ENCODE assay signal across 8 mouse cellular contexts in the genomic region with DNA sequence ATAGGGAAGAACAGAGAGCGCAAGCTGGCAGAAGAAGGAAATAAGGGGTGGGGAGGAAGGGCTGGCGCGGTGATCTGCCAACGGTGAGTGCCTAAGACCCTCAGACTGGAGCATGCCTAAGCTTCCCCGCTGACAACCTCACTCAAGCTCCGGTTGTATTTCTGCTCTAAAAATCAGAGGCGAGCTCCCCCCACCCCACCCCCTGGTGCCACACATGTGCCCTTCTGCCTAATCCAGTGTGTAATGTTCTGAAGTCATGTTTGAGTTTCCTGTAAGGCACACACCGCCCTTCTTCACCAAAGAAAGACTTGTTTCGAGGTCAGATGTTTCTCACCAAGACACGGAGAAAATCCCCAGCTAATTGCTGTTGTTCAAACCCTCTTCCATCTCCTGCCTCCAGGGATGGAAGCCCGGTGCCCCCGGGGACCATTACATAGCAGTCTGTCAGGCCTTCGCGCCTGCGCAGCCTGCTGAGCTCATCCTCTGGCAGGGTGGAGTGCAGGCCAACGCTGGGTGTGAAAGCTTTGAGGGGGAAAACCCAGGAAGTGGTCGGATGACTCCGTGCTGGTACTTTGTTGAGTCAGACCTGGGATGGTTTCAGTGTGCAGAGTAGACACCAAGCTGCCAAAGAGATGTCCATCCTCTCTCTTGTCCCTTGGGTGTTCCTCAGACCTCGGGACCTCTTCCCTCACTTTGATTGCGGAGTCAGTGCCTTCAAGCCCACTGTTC.
DNase-seq lines count a peak whose midpoint lies in the region; ATAC-seq lines count a peak whose summit lies in the region.

No protein-coding gene starts in this region.

- no peaks in the 10 kb centered on the region for H3K9me3 ChIP-seq in neural tube, embryonic 12.5 days
- H3K9me3 ChIP-seq in neural tube, embryonic 15.5 days (replicated peaks), result no peaks in the 10 kb centered on the region
- H3K9me3 ChIP-seq in erythroblast, embryonic 14.5 days (ENCODE audit: control insufficient read depth, low read length), result 0 out of 2 replicates have a peak, but pooled peaks cover 2% of the 10 kb centered on the region
- H3K9me3 ChIP-seq in forebrain, embryonic 16.5 days (ENCODE audit: control insufficient read depth, low read length), result no peaks in the 10 kb centered on the region

- H3K9ac ChIP-seq in neural tube, embryonic 12.5 days, result no peak overlapping the region
- no peak overlapping the region for H3K9ac ChIP-seq in neural tube, embryonic 15.5 days (replicated peaks)
- no peak overlapping the region for H3K9ac ChIP-seq in forebrain, embryonic 16.5 days (replicated peaks; ENCODE audit: low read depth, low read length)

- 69% methylated on average over 20 of the region's 20 CpGs for WGBS in neural tube, embryonic 12.5 days
- 65% methylated on average over 20 of the region's 20 CpGs for WGBS in neural tube, embryonic 15.5 days
- 71% methylated on average over 20 of the region's 20 CpGs for WGBS in forebrain, embryonic 16.5 days

- peak; percentile 23 for DNase-seq in mesoderm, embryonic 11.5 days (ENCODE audit: low read depth, low spot score)
- DNase-seq in left cerebral cortex, adult 18-20 months (ENCODE audit: low spot score in 2 of 2), result no peak
- no peak for DNase-seq in layer of hippocampus, postnatal 14 days (ENCODE audit: low spot score in 2 of 2)

- ATAC-seq in neural tube, embryonic 12.5 days (ENCODE audit: low FRiP score, low read depth), result 0 out of 2 replicates have a peak, but pooled peaks have one; percentile 41
- ATAC-seq in neural tube, embryonic 15.5 days (ENCODE audit: low FRiP score), result no peak
- peak; percentile 64 to 71 for ATAC-seq in hematopoietic stem cell, adult 5-6 weeks (replicated peaks in 1 of 2; ENCODE audit: insufficient read depth in 1 of 2, low FRiP score in 2 of 2, low TSS enrichment in 1 of 2, low read depth in 1 of 2, poor library complexity in 2 of 2, severe bottlenecking in 2 of 2)
- no peak for ATAC-seq in forebrain, embryonic 16.5 days

- H3K27me3 ChIP-seq in neural tube, embryonic 12.5 days (replicated peaks), result no peaks in the 10 kb centered on the region
- H3K27me3 ChIP-seq in neural tube, embryonic 15.5 days (replicated peaks), result 0 out of 2 replicates have a peak, but pooled peaks cover 3% of the 10 kb centered on the region
- H3K27me3 ChIP-seq in erythroblast, embryonic 14.5 days (ENCODE audit: control insufficient read depth), result peaks cover 21% of the 10 kb centered on the region
- no peaks in the 10 kb centered on the region for H3K27me3 ChIP-seq in forebrain, embryonic 16.5 days (replicated peaks; ENCODE audit: control insufficient read depth, insufficient read depth, low read length)

- H3K27ac ChIP-seq in neural tube, embryonic 12.5 days, result no peak overlapping the region
- H3K27ac ChIP-seq in neural tube, embryonic 15.5 days (replicated peaks), result no peak overlapping the region
- no peak overlapping the region for H3K27ac ChIP-seq in forebrain, embryonic 16.5 days (ENCODE audit: low read length)

- peaks cover 15% of the 10 kb centered on the region for H3K4me1 ChIP-seq in neural tube, embryonic 12.5 days
- peaks cover 13% of the 10 kb centered on the region; the same call in 1 of the 2 replicates for H3K4me1 ChIP-seq in neural tube, embryonic 15.5 days
- H3K4me1 ChIP-seq in erythroblast, embryonic 14.5 days (ENCODE audit: control insufficient read depth), result peaks cover 55% of the 10 kb centered on the region
- H3K4me1 ChIP-seq in forebrain, embryonic 16.5 days (replicated peaks; ENCODE audit: control insufficient read depth, insufficient read depth, low read length), result no peaks in the 10 kb centered on the region

- no peaks in the 10 kb centered on the region for H3K36me3 ChIP-seq in neural tube, embryonic 12.5 days
- no peaks in the 10 kb centered on the region for H3K36me3 ChIP-seq in neural tube, embryonic 15.5 days
- no peaks in the 10 kb centered on the region for H3K36me3 ChIP-seq in erythroblast, embryonic 14.5 days (ENCODE audit: control insufficient read depth)
- H3K36me3 ChIP-seq in forebrain, embryonic 16.5 days (ENCODE audit: control insufficient read depth, insufficient read depth), result no peaks in the 10 kb centered on the region

- H3K4me3 ChIP-seq in neural tube, embryonic 12.5 days, result no peak overlapping the region
- no peak overlapping the region for H3K4me3 ChIP-seq in neural tube, embryonic 15.5 days (replicated peaks)
- peak overlapping the region; percentile 60 for H3K4me3 ChIP-seq in erythroblast, embryonic 14.5 days (replicated peaks)
- no peak overlapping the region for H3K4me3 ChIP-seq in forebrain, embryonic 16.5 days (replicated peaks; ENCODE audit: low read length)

- no peak overlapping the region for H3K4me2 ChIP-seq in neural tube, embryonic 12.5 days (replicated peaks)
- no peak overlapping the region for H3K4me2 ChIP-seq in neural tube, embryonic 15.5 days
- H3K4me2 ChIP-seq in forebrain, embryonic 16.5 days (ENCODE audit: low read length), result no peak overlapping the region

Comparison
In these comparisons a context has a peak if more than half of its experiments do, and no peak if none do; other contexts are left out.
1. ATAC-seq: peak in neural tube, embryonic 12.5 days (single experiment) and hematopoietic stem cell, adult 5-6 weeks (2 of 2); none in neural tube, embryonic 15.5 days (single experiment) and forebrain, embryonic 16.5 days (single experiment).